Mouse (Mus musculus): ENCODE results near the gene Taco1. TPM values are rescaled to one million over a fixed set of nuclear protein-coding genes. Genes with fewer than 3 reads are reported as not detected.

The Taco1 gene
- polyA plus RNA-seq, 2 experiments: 4.8 to 10.0 TPM

DNA sequence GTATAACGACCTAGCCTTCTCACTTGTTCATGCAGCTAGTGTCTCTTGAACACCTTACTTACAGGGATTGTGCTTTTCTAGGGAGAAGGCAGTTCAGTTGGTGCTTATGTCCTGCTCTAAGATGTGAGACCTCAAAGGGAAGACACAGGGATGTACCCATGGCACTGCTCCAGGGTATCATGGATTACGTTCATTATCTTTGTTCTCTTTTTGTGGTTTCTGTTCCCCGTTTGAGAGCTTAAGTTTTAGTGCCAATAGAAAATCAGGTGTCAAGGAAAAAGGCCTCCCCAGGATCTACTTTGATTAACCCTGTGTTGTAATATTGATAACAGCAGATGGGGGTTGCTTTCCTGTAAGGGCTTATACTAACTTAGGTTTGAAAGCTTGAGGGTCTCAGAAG lies 7.9 kb downstream of the Taco1 start:
- ATAC-seq (ENCODE audit: insufficient read depth): no peak
- H3K27ac ChIP-seq: no peak overlapping the region
- H3K9me3 ChIP-seq (ENCODE audit: control insufficient read depth, low read length): no peaks in the 10 kb centered on the region
- no peaks in the 10 kb centered on the region for H3K27me3 ChIP-seq (ENCODE audit: control insufficient read depth, insufficient read depth, low read length)
- TF ChIP-seq EP300 (IDR thresholded peaks at IDR 0.05; ENCODE audit: low read depth) (no peak), CTCF (IDR thresholded peaks at IDR 0.05; ENCODE audit: low read depth) (no peak)
- H3K4me2 ChIP-seq (ENCODE audit: low read depth): no peak overlapping the region
- DNase-seq (ENCODE audit: low read depth in 3 of 3, low spot score in 3 of 3): no peak
- WGBS (ENCODE audit: insufficient replicate concordance): 56% methylated on average over 3 of the region's 3 CpGs
- H3K36me3 ChIP-seq (replicated peaks; ENCODE audit: control insufficient read depth, insufficient read depth, low read depth): peaks cover 6% of the 10 kb centered on the region
- no peak overlapping the region for H3K9ac ChIP-seq (replicated peaks)
- H3K4me3 ChIP-seq (ENCODE audit: insufficient read depth in 1 of 2, low read depth in 2 of 2, low read length in 2 of 2): no peak overlapping the region
- H3K4me1 ChIP-seq (replicated peaks; ENCODE audit: control insufficient read depth in 2 of 2, insufficient read depth in 2 of 2, low read length in 1 of 2): no peaks in the 10 kb centered on the region

DNA sequence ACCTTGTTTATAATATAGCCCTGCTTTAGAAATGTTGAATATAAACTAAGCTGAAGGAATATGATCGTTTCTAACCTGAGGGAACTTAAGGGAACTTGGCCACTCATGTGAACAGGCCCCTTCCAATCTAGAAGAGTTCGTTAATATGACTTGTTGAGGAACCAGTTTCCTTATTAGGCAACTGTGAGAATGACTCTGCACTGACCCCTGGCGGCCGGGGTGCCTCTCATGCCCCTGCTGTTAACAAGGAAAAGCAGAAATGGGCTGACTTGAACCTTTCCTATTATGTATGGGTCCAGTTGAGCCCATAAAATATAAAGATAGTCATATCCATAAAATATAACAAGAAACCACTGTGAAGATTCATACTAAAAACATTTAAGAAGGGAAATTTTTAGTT lies 10.5 kb downstream of the Taco1 start:
- Histone ChIP-seq H3K9ac (replicated peaks) (no peak overlapping the region), H3K36me3 (replicated peaks; ENCODE audit: control insufficient read depth, insufficient read depth, low read depth) (peaks cover 6% of the 10 kb centered on the region), H3K4me1 (replicated peaks; ENCODE audit: control insufficient read depth in 2 of 2, insufficient read depth in 2 of 2, low read length in 1 of 2) (no peaks in the 10 kb centered on the region), H3K4me2 (ENCODE audit: low read depth) (no peak overlapping the region), H3K9me3 (ENCODE audit: control insufficient read depth, low read length) (no peaks in the 10 kb centered on the region), H3K27ac (no peak overlapping the region), H3K27me3 (ENCODE audit: control insufficient read depth, insufficient read depth, low read length) (no peaks in the 10 kb centered on the region), H3K4me3 (ENCODE audit: insufficient read depth in 1 of 2, low read depth in 2 of 2, low read length in 2 of 2) (no peak overlapping the region)
- DNase-seq (ENCODE audit: low read depth in 3 of 3, low spot score in 3 of 3) (peak; percentile 53 to 62 (median 55)), ATAC-seq (ENCODE audit: insufficient read depth) (no peak)
- WGBS (ENCODE audit: insufficient replicate concordance): 2% methylated on average over 4 of the region's 4 CpGs
- peak; percentile 92 for TF ChIP-seq CTCF (IDR thresholded peaks at IDR 0.05; ENCODE audit: low read depth)
- TF ChIP-seq EP300 (IDR thresholded peaks at IDR 0.05; ENCODE audit: low read depth): no peak

- Histone ChIP-seq H3K4me1 (replicated peaks; ENCODE audit: control insufficient read depth in 2 of 2, insufficient read depth in 2 of 2, low read length in 1 of 2) (no peaks in the 10 kb centered on the region; a peak in 1 of 4 replicates), H3K36me3 (replicated peaks; ENCODE audit: control insufficient read depth, insufficient read depth, low read depth) (no peaks in the 10 kb centered on the region), H3K4me2 (ENCODE audit: low read depth) (peak within 1 kb of the TSS; percentile 74), H3K27me3 (ENCODE audit: control insufficient read depth, insufficient read depth, low read length) (peaks cover 10% of the 10 kb centered on the region), H3K27ac (no peak within 1 kb of the TSS; the same call in 1 of the 2 replicates), H3K9me3 (ENCODE audit: control insufficient read depth, low read length) (no peaks in the 10 kb centered on the region), H3K4me3 (ENCODE audit: insufficient read depth in 1 of 2, low read depth in 2 of 2, low read length in 2 of 2) (peak within 1 kb of the TSS; percentile 59 to 66), H3K9ac (replicated peaks) (peak within 1 kb of the TSS; percentile 63)
- peak; percentile 97 for ATAC-seq (ENCODE audit: insufficient read depth)
- WGBS (ENCODE audit: insufficient replicate concordance): under 1% methylated on average over 69 of the region's 69 CpGs
- TF ChIP-seq EP300 (IDR thresholded peaks at IDR 0.05; ENCODE audit: low read depth): no peak
- peak; percentile 80 for TF ChIP-seq CTCF (IDR thresholded peaks at IDR 0.05; ENCODE audit: low read depth)
- DNase-seq (ENCODE audit: low read depth in 3 of 3, low spot score in 3 of 3): peak; percentile 95 to 98 (median 97)
Observed at GRCm38 (mm10) chr11:106083708-106084701, 18.1 kb downstream of the Taco1 start, which contains the start of gene Map3k3. TSS of gene Map3k3 (plus strand) at chr11:106084613.

GRCm38 (mm10) chr11:106084911-106085561 lies 19.2 kb downstream of the Taco1 start:
- Histone ChIP-seq H3K9me3 (ENCODE audit: control insufficient read depth, low read length) (no peaks in the 10 kb centered on the region), H3K27me3 (ENCODE audit: control insufficient read depth, insufficient read depth, low read length) (peaks cover 10% of the 10 kb centered on the region), H3K9ac (replicated peaks) (peak overlapping the region; percentile 63), H3K36me3 (replicated peaks; ENCODE audit: control insufficient read depth, insufficient read depth, low read depth) (no peaks in the 10 kb centered on the region), H3K27ac (no peak overlapping the region; the same call in 1 of the 2 replicates), H3K4me1 (replicated peaks; ENCODE audit: control insufficient read depth in 2 of 2, insufficient read depth in 2 of 2, low read length in 1 of 2) (no peaks in the 10 kb centered on the region; a peak in 1 of 4 replicates), H3K4me2 (ENCODE audit: low read depth) (peak overlapping the region; percentile 74), H3K4me3 (ENCODE audit: insufficient read depth in 1 of 2, low read depth in 2 of 2, low read length in 2 of 2) (peak overlapping the region; percentile 59 to 66)
- WGBS (ENCODE audit: insufficient replicate concordance): under 1% methylated on average over 61 of the region's 61 CpGs
- ATAC-seq (ENCODE audit: insufficient read depth) (peak; percentile 63), DNase-seq (ENCODE audit: low read depth in 3 of 3, low spot score in 3 of 3) (peak in 2 of 3 experiments; percentile 42 to 53)
- TF ChIP-seq EP300 (IDR thresholded peaks at IDR 0.05; ENCODE audit: low read depth): no peak
- no peak for TF ChIP-seq CTCF (IDR thresholded peaks at IDR 0.05; ENCODE audit: low read depth)

GRCm38 (mm10) chr11:106098223-106098622 lies 32.4 kb downstream of the Taco1 start:
- Histone ChIP-seq H3K4me3 (ENCODE audit: insufficient read depth in 1 of 2, low read depth in 2 of 2, low read length in 2 of 2) (no peak overlapping the region), H3K9ac (replicated peaks) (no peak overlapping the region), H3K27me3 (ENCODE audit: control insufficient read depth, insufficient read depth, low read length) (no peaks in the 10 kb centered on the region), H3K4me2 (ENCODE audit: low read depth) (no peak overlapping the region), H3K36me3 (replicated peaks; ENCODE audit: control insufficient read depth, insufficient read depth, low read depth) (no peaks in the 10 kb centered on the region), H3K4me1 (replicated peaks; ENCODE audit: control insufficient read depth in 2 of 2, insufficient read depth in 2 of 2, low read length in 1 of 2) (no peaks in the 10 kb centered on the region), H3K27ac (no peak overlapping the region), H3K9me3 (ENCODE audit: control insufficient read depth, low read length) (no peaks in the 10 kb centered on the region)
- ATAC-seq (ENCODE audit: insufficient read depth) (no peak), DNase-seq (ENCODE audit: low read depth in 3 of 3, low spot score in 3 of 3) (no peak)
- TF ChIP-seq CTCF (IDR thresholded peaks at IDR 0.05; ENCODE audit: low read depth) (no peak), EP300 (IDR thresholded peaks at IDR 0.05; ENCODE audit: low read depth) (no peak)
- WGBS (ENCODE audit: insufficient replicate concordance): 32% methylated on average over 1 of the region's 1 CpGs

All from liver, embryonic 14.5 days (tissue).